Mouse (Mus musculus) lung, postnatal 0 days (tissue): ENCODE data around the gene Phxr2. TPM values are rescaled to one million over a fixed set of nuclear protein-coding genes. Genes with fewer than 3 reads are reported as not detected.

Experiments
- ATAC-seq: fragments of 200-750 bp; cut with Nextera tagmentation; 2 replicates; pipeline ENCODE4 v1.8.0; 2017; ENCODE audit warnings: moderate library complexity
- DNase-seq: peaks from one replicate; pipeline ENCODE4 v3.0.0-alpha.2; 2016; ENCODE audit warnings: low spot score
- H3K27ac ChIP-seq: fragments of 300-500 bp; sonication (generic); 2 replicates; pipeline ENCODE4 v1.5.1; 2014; ENCODE audit warnings: antibody characterized with exemption, mild to moderate bottlenecking, low read length, mixed read lengths
- H3K27me3 ChIP-seq: fragments of 300-500 bp; sonication (generic); replicated peaks from 2 replicates; pipeline ENCODE4 v1.6.1; 2014; ENCODE audit warnings: low read length, mixed read lengths; ENCODE audit not compliant: insufficient read depth
- H3K36me3 ChIP-seq: fragments of 300-500 bp; sonication (generic); 2 replicates; pipeline ENCODE4 v1.6.1; 2014; ENCODE audit warnings: low read length, mixed read lengths; ENCODE audit not compliant: insufficient read depth
- H3K4me1 ChIP-seq: fragments of 300-500 bp; sonication (generic); 2 replicates; pipeline ENCODE4 v1.6.1; 2014; ENCODE audit warnings: antibody characterized with exemption, low read depth, low read length, mixed read lengths; ENCODE audit not compliant: insufficient read depth
- H3K4me2 ChIP-seq: fragments of 300-500 bp; sonication (generic); replicated peaks from 2 replicates; pipeline ENCODE4 v1.6.1; 2014; ENCODE audit warnings: low read depth, mild to moderate bottlenecking, low read length, moderate library complexity, mixed read lengths
- H3K4me3 ChIP-seq: fragments of 300-500 bp; sonication (generic); 2 replicates; pipeline ENCODE4 v1.5.1; 2014; ENCODE audit warnings: low read depth, low read length
- H3K9ac ChIP-seq: fragments of 300-500 bp; sonication (generic); replicated peaks from 2 replicates; pipeline ENCODE4 v1.6.1; 2014; ENCODE audit warnings: low read depth, mild to moderate bottlenecking
- H3K9me3 ChIP-seq: fragments of 300-500 bp; sonication (generic); 2 replicates; pipeline ENCODE4 v1.6.1; 2016; ENCODE audit warnings: low read length, mixed read lengths
- CTCF ChIP-seq: IDR thresholded peaks from 2 replicates; pipeline ENCODE4 v1.5.1; 2016; ENCODE audit warnings: antibody characterized with exemption, mild to moderate bottlenecking
- EP300 ChIP-seq: IDR thresholded peaks from 2 replicates; pipeline ENCODE4 v1.6.1; 2016; ENCODE audit warnings: antibody characterized with exemption, mild to moderate bottlenecking, control low read depth
- WGBS: fragments of 180-500 bp; shearing (Covaris S2); extraction: QIAGEN DNeasy Blood & Tissue Kit; methylation state at CpG from one replicate; pipeline ENCODE4 v1.1.7; 2014; 5-methylcytosine and 5-hydroxymethylcytosine counted together
- polyA plus RNA-seq: library from polyadenylated mRNA; unstranded; fragments of >200 nt; fragmentation: Nextera tagmentation; extraction: Ambion mirVana; gene quantifications from 2 replicates; pipeline ENCODE4 v1.2.1, GENCODE M21; 2015

The Phxr2 gene
- polyA plus RNA-seq, 1 experiment from 2014 or later, result not detected

DNA sequence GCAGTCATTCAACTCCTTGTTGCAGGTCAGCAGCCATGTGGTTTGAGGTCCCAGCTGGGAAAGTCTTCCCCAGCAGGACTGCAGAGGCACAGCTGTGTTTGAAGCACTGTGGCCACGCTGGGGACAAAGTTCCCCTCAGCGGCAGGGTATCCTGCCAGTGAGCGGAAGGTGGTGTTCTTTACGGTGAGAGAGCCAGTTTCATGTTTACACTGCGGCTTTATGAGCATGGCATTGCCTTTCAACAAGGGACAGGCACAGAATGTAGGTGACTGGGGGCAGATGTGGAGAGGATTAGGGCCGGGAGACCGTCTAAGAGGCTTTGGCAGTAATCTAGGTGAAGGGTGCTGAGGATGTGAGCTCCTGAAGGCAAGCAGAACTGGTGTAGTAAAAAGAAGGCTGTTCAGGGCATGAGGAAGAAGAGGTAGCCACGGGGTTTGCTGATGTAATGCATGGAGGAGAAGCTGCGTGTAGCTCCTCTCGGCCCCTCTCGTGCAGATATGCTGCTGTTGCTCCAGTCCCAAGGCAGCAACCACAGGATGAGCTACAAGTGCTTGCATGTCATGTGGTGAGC is 1.7 kb upstream of the Phxr2 start:
- ATAC-seq, result no peak
- H3K4me2 ChIP-seq, result no peak overlapping the region
- WGBS, result 59% methylated on average over 11 of the region's 11 CpGs
- H3K27me3 ChIP-seq, result no peaks in the 10 kb centered on the region
- H3K27ac ChIP-seq, result no peak overlapping the region
- H3K9me3 ChIP-seq, result no peaks in the 10 kb centered on the region
- no peak for TF ChIP-seq EP300
- TF ChIP-seq CTCF, result no peak
- DNase-seq, result peak; percentile 18
- no peak overlapping the region for H3K9ac ChIP-seq
- H3K4me3 ChIP-seq, result no peak overlapping the region
- no peaks in the 10 kb centered on the region for H3K4me1 ChIP-seq
- no peaks in the 10 kb centered on the region; the same call in 1 of the 2 replicates for H3K36me3 ChIP-seq

DNA sequence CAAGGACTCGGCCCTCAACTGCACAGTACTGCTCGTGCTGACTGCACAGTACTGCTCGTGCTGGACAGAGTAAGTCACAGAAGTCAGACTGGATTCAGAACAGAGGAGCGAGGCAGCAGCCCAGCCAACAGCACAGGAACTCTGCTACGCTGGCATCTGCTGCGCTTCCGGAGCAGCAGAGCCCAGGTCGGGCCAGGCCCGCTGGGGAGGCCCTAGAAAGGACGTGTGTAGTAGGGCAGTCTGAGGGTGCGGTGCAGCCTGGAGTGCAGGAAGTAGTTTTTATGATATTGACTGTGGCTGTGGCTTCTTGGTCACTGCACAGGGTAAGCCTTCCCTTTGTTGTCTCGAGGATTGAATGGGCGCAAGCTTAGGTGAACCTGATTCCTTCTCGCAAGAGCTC is 829 bp upstream of the Phxr2 start:
- no peak for TF ChIP-seq CTCF
- TF ChIP-seq EP300, result no peak
- DNase-seq (no peak), ATAC-seq (no peak)
- no peaks in the 10 kb centered on the region for H3K4me1 ChIP-seq
- no peaks in the 10 kb centered on the region for H3K27me3 ChIP-seq
- no peaks in the 10 kb centered on the region; the same call in 1 of the 2 replicates for H3K36me3 ChIP-seq
- no peak overlapping the region for H3K27ac ChIP-seq
- H3K4me2 ChIP-seq, result no peak overlapping the region
- 86% methylated on average over 14 of the region's 14 CpGs for WGBS
- H3K9me3 ChIP-seq, result no peaks in the 10 kb centered on the region
- no peak overlapping the region for H3K9ac ChIP-seq
- H3K4me3 ChIP-seq, result no peak overlapping the region

GRCm38 (mm10) chr10:99119471-99119870 is 6.7 kb downstream of the Phxr2 start:
- TF ChIP-seq EP300, result no peak
- no peak for TF ChIP-seq CTCF
- Histone ChIP-seq H3K27ac (no peak overlapping the region), H3K9me3 (no peaks in the 10 kb centered on the region), H3K4me1 (no peaks in the 10 kb centered on the region), H3K4me2 (no peak overlapping the region), H3K9ac (no peak overlapping the region), H3K4me3 (no peak overlapping the region), H3K27me3 (no peaks in the 10 kb centered on the region), H3K36me3 (no peaks in the 10 kb centered on the region)
- ATAC-seq (no peak), DNase-seq (no peak)
- WGBS, result 94% methylated on average over 4 of the region's 4 CpGs

DNA sequence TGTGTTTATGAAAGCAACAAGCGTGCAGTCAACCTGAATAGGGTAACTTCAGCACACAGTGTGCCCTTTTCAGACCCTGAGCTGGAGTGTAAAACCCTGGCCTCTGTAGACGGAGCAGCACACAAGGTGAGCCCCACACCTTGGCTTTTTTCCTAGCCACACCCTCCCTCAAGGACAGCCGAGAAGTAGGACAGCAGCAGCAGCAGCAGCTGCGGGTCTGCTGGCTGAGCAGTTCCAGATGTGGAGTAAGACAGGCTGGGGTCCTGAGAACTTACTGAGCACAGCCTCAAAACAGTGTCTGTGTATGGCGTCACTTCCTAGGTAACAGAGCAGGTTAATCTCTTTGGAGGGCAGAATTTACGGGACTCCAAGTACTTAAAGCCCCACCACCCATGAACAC is 7.4 kb downstream of the Phxr2 start:
- ATAC-seq (peak; percentile 49; the same call in 1 of the 2 replicates), DNase-seq (peak; percentile 20)
- no peak overlapping the region for H3K4me3 ChIP-seq
- no peaks in the 10 kb centered on the region for H3K9me3 ChIP-seq
- H3K4me1 ChIP-seq, result 0 out of 2 replicates have a peak, but pooled peaks cover 4% of the 10 kb centered on the region
- H3K4me2 ChIP-seq, result no peak overlapping the region
- H3K27ac ChIP-seq, result no peak overlapping the region
- no peaks in the 10 kb centered on the region for H3K36me3 ChIP-seq
- H3K27me3 ChIP-seq, result no peaks in the 10 kb centered on the region
- 53% methylated on average over 6 of the region's 6 CpGs for WGBS
- H3K9ac ChIP-seq, result no peak overlapping the region
- TF ChIP-seq CTCF, result no peak
- TF ChIP-seq EP300, result no peak

DNA sequence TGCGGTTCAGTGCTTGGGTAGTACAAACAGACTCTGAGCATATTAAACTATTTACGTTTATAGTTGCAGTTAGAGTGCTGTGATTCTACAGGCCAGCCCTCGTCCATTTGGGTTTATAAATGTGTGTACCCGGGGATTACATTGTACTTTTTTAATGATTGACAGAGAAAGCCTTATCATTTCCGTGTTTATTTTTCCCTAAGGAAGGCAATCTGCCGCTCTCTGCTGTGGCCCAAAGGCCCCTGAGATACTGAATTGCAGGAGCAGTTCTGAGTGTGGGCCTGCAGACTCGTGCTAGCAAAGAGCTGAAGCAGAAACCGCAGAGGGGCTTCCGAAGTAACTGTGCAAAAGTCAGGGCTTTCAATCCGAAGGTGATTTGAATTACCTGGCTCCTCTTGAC is 8.2 kb downstream of the Phxr2 start:
- no peak overlapping the region for H3K9ac ChIP-seq
- TF ChIP-seq CTCF (no peak), EP300 (no peak)
- ATAC-seq (no peak), DNase-seq (peak; percentile 64)
- WGBS, result 39% methylated on average over 10 of the region's 10 CpGs
- H3K27me3 ChIP-seq, result no peaks in the 10 kb centered on the region
- H3K36me3 ChIP-seq, result no peaks in the 10 kb centered on the region
- H3K4me3 ChIP-seq, result no peak overlapping the region
- H3K4me2 ChIP-seq, result no peak overlapping the region
- no peak overlapping the region for H3K27ac ChIP-seq
- H3K4me1 ChIP-seq, result 0 out of 2 replicates have a peak, but pooled peaks cover 4% of the 10 kb centered on the region
- no peaks in the 10 kb centered on the region for H3K9me3 ChIP-seq

GRCm38 (mm10) chr10:99116650-99117615 is 9.2 kb downstream of the Phxr2 start:
- H3K4me2 ChIP-seq, result no peak overlapping the region
- no peaks in the 10 kb centered on the region for H3K27me3 ChIP-seq
- no peaks in the 10 kb centered on the region for H3K36me3 ChIP-seq
- WGBS, result 83% methylated on average over 16 of the region's 16 CpGs
- H3K9ac ChIP-seq, result no peak overlapping the region
- H3K4me1 ChIP-seq, result 0 out of 2 replicates have a peak, but pooled peaks cover 4% of the 10 kb centered on the region
- no peak for ATAC-seq
- no peaks in the 10 kb centered on the region for H3K9me3 ChIP-seq
- TF ChIP-seq EP300, result no peak
- TF ChIP-seq CTCF, result no peak
- no peak overlapping the region for H3K4me3 ChIP-seq
- no peak overlapping the region for H3K27ac ChIP-seq
- no peak for DNase-seq
